Mouse (Mus musculus): ENCODE data around the gene Naa80.

Naa80 gene

DNA sequence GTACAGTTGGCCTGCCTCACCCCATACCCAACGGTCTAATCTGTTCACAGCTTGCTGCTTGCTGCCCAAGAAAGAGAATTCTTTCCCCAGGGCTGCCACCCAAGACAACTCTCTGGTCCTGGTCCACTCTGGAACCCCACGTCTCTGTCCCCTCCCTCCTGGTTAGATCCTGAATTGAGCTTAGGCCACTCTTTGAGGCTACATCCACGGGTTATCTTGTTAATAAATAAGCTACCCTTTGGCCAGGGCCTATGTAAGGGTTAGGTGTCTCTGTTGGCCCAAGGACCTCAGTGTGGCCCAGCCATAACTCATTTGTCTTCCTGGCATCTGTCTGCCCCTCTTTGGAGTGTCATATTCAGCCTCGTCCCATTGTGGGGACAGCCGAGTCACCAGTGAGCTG, 19.7 kb downstream of the Naa80 start:
- no peak for DNase-seq

DNA sequence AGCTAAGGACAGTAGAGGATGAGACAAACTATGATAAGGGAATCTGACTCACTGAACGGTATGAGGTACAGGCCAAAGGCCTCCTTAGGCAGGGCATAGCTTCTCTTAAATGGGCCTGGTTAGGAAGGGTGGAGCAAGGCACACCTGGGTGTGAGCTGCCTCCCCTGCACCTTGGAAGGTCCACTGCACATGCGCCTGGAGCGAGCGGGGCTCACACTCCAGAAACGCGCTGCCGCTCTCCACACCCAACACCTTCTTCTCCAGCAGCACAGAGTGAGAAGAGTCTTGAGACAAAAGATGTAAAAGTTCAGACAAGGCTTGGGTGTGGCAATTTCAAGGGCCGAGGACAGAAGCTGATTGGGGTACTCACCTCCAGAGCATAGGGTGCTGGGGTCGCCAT, 20.7 kb downstream of the Naa80 start:
- no peak for DNase-seq

DNA sequence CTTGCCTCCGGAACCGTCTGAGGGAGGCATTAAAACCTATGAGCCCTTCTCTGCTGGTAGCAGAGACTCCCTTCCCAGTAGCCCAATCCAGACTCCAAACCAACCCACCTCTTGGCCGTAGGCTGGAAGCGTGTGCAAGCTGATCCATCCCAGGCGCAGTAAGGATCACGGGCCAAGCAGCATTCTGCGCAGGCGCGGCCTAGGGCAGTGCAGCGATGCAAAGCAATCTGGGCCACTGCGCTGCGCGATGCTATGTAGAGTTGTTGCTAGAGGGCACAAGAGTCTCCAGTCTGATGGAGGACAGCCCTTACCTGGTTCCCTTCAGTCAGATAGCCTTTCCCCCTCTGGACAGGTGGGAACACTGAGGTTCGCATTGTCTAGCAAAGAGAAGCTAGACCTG, 21.2 kb downstream of the Naa80 start:
- DNase-seq, result no peak

DNA sequence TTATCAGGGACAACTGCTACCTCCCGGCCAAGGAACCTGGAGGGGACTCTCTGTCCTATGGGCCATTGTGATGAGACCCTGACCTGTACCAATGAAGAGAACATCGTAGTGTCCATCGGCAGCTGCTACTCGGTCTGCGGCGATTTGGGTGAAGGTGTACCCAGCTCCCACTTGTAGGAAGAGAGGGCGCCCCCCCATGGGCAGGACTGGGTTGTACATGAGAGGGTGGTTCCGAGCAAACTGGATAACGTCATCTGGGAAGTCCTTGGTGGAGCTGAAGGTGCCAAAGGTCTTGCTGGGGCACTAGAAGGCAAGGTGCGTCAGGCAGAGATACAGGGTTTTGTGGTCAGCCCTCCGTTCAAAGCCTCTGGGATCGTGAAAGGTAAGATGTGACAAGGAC, 22.1 kb downstream of the Naa80 start:
- no peak for DNase-seq

DNA sequence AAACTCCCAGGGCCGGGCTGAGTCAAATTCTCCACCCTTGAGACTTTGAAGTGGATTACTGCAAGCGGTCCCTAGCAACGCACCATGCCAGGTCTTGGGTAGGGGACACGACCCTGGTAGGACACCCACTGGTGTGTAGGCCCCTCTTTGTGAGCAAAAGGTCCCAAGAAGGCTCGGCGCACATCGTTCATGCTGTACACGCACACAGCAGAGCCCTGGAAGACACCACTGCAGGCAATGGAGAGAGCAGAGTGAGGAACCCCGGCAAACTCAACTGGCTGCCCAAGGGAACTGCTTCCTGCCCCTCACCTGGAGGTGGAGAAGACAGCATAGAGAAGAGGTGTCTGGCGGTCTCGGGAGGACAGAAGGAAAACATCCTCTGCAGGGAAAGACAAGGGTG, 22.6 kb downstream of the Naa80 start:
- peak; percentile 93 for DNase-seq

DNA sequence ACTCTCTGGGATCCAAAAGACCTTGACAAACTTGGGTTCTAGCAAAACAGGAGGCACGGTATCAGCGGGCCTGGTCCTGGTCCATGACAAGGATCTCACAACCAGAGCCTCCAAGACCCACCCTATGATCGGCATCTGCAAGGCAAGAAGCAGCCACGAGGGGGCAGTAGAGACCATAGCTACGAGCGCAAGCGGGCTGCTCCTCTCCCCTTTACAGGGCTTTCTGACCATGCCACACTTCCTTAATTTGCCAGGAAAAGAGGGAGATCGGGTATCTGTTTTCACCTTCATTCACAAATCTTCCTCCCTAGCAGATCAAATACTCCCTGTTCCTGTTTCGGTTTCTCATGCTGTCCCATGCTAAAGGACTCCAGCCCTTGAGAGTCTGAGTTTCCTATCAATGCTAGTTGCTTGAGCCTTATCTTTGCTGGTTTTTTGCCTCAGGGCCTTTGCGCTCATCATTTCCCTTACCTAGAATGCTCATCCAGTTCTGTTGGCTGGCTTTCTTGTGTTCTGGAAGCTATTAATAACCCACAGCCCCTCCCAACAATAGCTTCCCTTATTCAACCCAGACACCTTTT, 23.5 kb downstream of the Naa80 start:
- peak; percentile 98 for DNase-seq

DNA sequence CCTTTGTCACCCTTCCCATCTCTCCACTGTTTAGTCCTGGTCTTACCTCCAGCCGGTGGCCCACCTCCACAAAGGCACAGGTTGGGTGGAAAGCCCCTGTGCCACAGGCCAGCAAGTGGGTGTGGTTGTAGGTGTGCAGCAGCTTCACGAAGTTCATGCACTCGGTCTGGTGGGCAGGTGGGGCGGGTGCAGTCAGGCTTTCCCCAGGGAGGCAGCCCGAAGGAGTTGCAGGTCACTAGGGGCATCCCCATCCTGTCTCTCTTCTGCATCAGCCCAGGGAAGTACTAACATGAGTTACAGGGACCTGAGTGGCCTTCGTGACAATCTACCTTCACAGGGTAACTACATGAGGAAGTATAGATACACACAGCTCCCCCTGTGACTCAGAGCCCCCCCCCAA, 24.6 kb downstream of the Naa80 start:
- peak; percentile 94 for DNase-seq

DNA sequence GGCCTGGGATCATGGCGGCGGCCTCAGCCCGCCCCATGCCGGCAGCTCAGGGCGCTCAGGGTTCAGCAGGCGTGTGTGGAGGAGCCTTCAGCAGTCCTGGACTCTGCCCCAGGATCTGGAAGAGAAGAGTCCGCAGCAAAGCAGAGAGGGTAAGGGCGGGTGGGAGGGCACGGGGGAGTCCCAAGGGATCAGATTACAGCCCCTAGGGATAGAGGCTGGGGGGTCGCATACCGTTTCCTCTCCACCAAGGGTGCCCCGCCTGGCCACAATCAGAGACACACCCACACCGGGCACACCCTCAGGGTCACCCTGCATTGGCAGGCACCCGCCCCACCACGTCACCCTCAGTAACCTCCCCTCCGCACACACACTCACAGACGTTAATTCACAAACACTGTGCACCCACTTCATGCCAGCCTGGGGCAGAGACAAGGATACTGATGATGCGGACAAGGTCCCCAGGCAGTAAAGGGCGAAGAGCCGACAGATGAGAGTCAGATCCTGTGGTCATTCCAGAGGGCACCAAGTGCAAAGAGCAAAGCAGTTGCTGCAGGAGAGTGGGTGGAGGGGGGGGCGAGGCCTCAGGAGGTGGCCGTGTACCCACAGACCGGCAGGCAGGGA, 26.5 kb downstream of the Naa80 start:
- peak; percentile 95 for DNase-seq

DNA sequence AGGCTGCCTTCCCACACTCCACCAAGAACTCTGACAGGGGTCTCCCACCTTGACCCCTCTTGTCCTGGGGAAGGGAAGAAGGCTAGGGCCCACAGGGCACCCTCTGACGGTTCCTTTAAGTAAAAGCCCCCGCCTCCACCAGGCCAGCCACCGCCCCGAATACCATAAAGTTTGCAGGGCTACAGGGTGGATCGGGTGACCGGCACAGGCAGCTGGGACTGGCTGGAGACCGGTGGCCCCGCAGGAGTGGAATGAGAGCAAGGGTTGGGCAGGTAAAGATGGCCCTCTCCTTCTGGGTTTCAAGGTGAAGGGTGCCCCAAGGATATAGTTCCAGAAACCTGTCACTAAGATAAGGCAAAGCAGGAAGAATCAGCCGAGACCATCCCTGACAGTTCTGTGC, 27.9 kb downstream of the Naa80 start:
- DNase-seq, result peak; percentile 96

DNA sequence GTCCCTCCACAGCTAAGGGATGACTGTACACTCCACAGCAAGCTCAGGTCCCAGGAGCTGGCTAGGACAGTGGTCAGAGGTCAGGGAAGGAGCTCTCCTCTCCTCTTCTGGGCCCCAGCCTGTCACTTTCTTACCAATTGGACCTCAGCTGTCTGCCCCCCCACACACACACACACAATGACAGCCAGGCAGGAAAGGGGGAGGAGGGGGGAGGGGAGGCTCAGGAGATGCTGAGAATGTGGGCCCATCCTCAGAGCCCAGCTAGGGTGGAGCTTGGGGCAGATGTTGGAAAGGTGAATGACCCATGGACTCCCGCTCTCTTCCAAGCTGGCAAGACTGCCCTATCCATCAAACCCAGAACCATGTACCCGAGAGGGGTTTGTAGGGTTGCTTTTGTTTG, 28.3 kb downstream of the Naa80 start:
- no peak for DNase-seq

DNA sequence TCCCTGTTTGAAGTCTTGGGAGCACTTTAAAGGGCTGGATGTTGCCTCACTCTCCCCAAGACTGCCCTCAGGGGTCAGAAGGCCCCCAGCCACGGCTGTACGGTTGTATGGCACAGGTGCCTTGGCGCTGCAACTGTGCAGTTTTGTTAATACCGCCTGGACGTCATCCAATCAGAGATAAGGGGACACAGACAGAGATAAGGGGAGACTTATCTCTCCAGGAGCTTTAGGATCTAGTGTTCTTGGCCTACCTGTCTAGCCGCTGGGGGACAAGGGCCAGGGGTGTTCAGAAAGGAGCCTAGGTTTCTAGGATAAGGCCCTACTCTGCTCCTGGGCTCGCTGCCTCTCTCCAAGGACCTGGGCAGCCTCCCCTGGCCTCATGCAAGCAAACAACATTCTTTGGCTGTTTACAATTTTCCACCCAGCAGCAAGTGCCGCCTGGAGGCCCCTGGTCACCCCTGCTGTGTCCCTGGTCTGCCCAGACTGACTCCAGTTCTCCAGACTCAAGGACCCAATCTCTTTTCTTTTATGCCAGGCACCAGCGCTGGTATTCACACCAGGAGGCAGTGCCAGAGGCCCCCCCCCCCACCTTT, 29.1 kb downstream of the Naa80 start:
- no peak for DNase-seq

DNA sequence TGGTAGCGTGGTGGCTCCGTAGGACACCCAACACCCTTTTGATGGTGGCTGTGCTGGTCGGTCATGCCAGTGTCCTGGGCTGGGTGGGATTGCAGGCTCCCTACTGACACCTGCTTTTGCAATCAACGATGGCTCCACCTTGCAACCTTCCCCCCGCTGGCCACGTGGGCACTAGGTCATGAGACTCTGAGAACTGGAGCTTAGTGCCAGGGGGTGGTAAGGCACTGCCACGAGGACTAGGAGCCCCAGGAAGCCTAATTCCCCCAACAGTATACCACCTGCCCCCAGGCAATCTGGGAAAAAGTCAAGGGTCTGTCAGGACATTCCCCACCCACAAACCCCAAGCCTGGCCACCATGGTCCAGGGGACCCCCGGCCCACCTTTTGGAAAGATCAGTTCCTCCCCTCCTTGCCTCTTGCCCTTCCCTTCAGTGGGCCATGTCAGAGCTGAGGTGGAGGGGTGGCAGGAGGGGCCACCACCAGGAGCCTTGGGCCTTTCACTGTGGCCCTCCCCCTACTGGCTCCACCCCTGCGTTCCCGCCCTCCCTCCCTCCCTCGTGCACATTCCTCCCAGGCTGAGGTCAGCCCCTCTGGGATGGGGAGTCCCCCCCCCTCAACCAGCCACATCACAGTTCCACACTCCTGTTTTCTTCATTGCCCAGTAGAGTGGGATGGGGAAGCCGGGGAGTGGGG, 30.2 kb downstream of the Naa80 start, which contains the start of gene Sema3b:
Gene Sema3b (minus strand): TSS at position 489 of the 692 bp plus-strand sequence.
- peak; percentile 96 for DNase-seq

DNA sequence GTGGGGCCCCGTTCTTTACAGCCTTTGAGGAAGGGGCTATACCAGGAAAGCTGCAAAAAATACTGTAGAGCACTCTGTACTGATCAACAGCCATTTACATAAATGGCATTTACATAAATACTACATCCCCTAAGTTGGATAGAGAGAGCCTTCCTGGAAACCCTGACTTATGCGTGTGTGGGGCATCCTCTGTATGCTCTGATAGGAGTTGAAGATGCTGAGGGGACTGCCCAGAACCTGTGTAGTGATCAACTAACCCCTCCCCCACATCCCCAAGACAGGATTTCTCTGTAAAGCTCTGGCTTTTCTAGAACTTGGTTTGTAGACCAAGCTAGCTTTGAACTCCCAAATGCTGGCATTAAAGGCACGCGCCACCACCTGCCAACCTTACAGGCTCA, 30.7 kb downstream of the Naa80 start:
- no peak for DNase-seq

DNA sequence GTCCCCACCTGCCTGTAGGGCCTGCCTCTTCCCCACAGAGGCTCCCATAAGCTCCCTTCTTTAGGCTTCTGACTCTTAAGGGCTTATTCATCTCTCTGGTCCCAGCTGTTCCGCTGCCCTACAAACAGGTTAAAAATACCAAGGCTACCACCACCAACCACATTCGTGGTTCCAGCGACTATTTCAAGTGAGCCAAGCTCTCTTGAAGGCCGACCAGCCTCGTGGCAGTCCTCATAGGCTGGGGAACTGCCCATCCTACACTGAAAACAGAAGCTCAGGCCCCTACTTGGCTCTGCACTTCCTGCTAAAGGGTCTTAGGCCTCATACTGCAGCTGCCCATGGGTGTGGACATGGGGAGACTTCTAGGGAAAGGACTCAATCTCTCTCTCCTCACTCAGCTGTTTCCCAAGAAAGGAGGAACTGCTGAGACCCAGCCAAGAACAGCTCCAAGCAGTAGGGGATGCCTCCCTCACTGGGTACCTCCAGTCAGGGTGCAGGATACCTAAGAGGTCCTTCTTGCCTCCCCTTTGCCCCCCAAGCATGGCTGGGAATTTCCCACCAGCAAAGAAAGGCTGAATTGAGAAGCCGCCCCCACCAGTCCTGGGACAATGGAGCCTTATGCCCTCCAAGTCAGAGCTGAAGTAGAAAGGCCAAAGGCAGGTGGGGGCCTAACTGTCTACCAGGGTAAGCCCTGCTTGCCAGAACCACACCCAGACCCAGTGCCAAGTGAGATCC, 32.9 kb downstream of the Naa80 start:
- DNase-seq, result peak; percentile 98

DNA sequence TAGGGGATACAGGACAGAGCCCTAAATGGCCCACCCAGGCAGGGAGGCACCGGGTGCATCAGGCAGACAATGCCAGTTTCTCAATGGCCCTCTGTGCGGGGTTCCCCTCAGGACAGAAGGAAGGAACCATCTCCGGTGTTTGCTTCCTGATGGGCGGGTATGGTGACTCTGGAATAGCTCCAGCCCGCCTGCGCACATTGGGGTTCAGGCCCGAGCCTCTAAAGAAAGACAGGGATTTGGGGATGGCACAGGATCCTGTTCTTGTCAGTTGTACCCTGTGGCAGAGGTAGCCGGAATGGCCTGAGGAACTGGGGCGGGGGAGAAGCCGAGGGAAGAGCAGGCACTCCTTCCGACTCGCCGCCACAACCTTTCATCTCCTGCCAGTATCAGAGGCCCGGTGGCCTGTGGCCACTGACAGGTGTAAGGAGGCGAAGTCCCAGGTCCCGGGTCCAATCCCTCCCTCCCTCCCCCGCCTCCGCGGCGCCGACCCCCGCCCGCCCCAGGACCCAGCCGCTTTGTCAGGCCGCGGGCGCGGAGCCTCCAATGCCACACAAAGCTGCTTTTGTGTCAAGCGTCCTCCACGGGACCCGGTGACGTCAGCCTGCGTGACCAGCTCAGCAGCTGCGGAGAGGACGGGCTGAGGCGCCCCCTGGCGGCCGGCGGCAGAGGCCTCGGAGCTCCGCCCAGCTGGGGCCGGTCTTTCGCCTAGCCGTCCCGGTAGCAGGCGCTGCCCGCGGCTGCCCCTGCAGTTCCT, 33.7 kb downstream of the Naa80 start:
- peak; percentile 100 for DNase-seq

DNA sequence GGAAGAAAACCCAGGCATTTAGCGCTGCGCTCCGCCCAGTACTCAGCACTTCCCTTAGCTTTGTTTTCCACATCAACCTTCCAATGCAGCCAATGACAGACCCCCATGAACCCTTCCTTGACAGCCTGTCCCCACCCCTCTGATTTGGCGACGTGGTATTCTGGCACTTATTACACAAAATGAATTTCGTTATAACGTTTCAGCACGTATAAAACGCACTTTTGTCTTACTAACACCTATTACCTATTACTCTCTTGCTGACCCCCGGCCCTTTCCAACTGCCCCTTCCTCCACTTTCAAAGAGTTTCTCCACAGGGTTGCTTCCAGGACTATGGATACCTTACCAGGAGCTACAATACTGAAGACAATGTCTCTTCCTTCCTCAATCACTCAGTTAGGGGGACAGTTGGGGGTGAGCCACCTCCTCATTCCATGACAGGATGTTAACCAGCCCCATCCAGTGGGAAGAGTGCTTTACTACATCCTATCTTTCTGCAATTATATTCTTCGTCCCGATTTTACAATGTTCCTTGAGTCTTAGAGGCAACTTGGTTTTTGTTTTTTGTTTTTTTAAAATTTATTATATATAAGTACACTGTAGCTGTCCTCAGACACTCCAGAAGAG, 34.4 kb downstream of the Naa80 start:
- DNase-seq, result no peak

DNA sequence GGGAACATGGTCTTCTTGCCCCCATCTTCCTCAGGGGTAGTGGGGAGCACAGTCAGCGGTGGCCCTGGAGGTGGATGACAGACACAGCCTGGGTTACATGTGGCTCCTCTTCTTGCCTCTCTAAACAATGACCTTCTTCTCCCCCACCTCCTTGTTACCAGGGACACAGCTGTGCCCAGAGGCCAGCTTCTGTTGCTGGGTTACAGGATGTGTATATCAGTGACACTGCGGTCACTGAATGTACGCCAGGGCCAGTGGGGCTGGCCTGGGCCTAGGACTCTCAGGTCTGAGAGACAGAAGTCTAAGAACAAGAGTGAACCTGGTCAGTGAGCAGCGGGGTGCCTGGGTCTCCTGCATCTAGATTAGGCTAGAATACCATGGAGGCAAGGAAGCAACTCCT, 36.3 kb downstream of the Naa80 start:
- DNase-seq, result peak; percentile 95

DNA sequence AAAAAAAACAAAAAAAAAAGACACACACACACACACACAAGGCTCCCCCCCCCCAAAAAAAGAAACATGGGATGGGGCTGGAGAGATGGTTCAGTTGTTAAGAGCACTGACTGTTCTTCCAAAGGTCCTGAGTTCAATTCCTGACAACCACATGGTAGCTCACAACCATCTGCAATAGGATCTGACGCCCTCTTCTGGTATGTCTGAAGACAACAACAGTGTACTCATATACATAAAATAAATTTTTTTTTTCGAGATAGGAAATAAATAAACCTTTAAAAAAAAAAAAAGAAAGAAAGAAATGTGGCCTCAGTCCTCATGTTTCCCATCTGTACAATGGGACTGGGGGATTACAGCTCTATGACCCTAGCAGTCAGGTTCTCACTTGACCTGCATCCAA, 38.8 kb downstream of the Naa80 start:
- DNase-seq, result no peak

DNA sequence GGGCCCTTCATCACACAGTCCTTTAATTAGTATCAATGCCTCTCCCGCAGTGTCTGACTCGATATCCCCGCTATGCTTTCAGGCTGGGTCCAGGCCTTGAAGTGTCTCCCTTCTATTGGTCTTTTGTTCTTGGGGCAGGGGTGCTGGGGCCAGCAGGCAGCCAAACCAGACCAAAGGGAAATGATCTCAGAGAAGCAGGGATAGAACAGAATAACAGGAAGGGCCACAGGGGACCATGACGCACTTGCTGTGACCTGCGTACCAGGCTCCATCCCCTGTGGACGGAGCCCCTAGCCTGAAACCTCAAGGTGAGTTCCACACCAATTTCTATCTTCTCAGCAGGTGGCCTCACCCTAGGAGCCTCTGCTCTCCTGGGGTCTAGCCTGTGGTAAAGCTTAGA, 39.4 kb downstream of the Naa80 start:
- DNase-seq, result peak; percentile 95

DNA sequence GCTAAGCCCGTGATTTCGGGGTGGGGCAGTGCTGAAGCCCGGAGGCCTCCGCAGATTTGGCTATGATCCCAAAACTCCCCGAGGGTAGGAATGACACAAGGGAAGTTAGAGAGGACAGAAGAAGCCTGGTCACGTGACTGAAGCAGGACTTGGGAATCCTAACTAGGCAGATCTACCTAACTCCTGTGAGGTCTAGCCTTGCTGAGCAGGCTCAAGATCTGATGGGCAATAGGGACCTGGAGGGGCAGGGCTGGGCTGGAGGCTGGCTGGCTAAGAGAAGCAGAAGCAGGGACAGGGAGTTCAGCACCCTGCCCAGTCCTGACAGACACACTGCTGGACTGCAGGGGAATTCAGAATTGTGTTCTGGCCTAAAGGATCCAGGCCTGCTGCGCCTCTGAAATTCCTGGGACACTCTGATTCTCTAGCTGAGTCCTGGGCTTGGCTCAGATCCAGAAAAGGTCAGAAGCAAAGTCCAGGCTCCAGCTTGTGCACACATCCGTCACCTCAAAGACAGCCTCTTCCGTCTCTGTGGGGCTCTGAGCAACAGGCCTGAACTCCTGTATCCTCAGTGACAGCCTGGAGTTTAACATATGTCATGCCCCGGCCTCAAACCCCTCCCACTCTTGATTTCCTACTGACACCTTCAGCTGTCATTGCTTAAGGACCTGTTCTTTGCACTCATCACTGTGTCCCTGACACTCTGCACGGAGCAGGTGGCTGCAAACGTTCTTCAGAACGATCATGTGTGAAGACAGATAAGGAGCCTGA, 40.3 kb downstream of the Naa80 start:
- peak; percentile 98 for DNase-seq

DNA sequence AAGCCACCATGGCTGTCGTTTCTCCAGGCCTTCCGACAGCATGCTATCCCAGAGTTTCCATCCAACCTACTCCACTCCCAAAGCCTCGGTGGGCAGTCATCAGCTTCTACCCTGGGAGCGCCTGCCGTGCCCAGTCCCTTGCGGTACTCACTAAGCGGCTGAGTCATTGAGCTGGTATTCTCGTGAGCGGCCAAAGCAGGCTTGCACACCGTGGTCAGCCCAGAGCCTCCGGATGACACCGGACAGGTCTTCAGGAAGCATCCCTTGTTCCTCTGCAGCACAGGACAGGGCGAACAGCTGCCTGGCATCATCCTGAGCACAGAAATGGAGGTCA, 40.8 kb downstream of the Naa80 start:
- DNase-seq, result peak; percentile 96

DNA sequence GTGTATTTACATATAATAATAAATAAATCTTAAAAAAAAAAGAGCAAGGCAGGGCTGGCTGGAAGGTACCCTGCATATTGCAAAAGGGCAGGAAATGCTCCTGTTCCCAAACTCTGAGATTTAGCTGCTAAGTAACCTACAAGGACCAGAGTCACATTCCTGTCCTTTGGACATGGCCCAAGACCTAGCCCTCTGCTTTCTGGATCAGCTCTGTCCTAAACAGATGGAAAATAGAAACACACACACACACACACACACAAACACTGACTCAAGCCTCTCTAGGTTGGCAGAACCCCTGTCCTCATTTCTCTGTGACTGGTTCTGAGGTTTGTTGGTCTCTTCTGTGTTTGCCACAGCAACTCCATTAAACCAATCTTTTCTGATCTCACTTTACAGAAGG, 42.3 kb downstream of the Naa80 start:
- no peak for DNase-seq

Data from heart, adult 11 months (tissue).